Mouse (Mus musculus) kidney, adult 2 months (tissue): ENCODE results near the gene Nebl.

Source experiments
- CTCF ChIP-seq: fragments of 200-500 bp; conservative IDR thresholded peaks from 2 replicates; pipeline ENCODE4 v1.5.1; 2011; ENCODE audit warnings: low read depth, mild to moderate bottlenecking, control low read depth, low read length, moderate library complexity, mixed read lengths; ENCODE audit not compliant: insufficient read depth, insufficient read length
- POLR2A ChIP-seq: fragments of 200-500 bp; IDR thresholded peaks from one replicate; pipeline ENCODE4 v1.6.1; 2011; ENCODE audit warnings: low read depth, low read length, control low read depth

- TF ChIP-seq POLR2A: no peak
- no peak for TF ChIP-seq CTCF
Measured at GRCm38 (mm10) chr2:17549895-17550558, 181.2 kb downstream of the Nebl start.
